Mouse (Mus musculus): Measurements from ENCODE around the gene Parp4. TPM values are rescaled to one million over a fixed set of nuclear protein-coding genes. Genes with fewer than 3 reads are reported as not detected.

Parp4 gene
- 8.2 TPM in 2 replicates for polyA plus RNA-seq (2015; fragmentation: Nextera tagmentation; extraction: Ambion mirVana)

GRCm38 (mm10) chr14:56575416-56575815 is at the start of gene Parp4, which contains the start of gene Cenpj:
Parp4 (plus strand) TSS chr14:56575619.
Cenpj (minus strand) TSS chr14:56575425.
- TF ChIP-seq CTCF (IDR thresholded peaks at IDR 0.05; ENCODE audit: low read depth): peak; percentile 10; the same call in 1 of the 2 replicates
- peak; percentile 87 for ATAC-seq (replicated peaks; ENCODE audit: low FRiP score, low read depth)
- peak within 1 kb of the TSS; percentile 74 for H3K9ac ChIP-seq (ENCODE audit: low read depth, low read length)
- H3K36me3 ChIP-seq (ENCODE audit: insufficient read depth, low read length): no peaks in the 10 kb centered on the region
- peak; percentile 95 for DNase-seq (ENCODE audit: low spot score)
- no peaks in the 10 kb centered on the region for H3K9me3 ChIP-seq (replicated peaks; ENCODE audit: low read length)
- H3K27ac ChIP-seq: peak within 1 kb of the TSS; percentile 79
- H3K27me3 ChIP-seq (ENCODE audit: insufficient read depth, low read length): no peaks in the 10 kb centered on the region
- 1% methylated on average over 24 of the region's 24 CpGs for WGBS
- H3K4me1 ChIP-seq (replicated peaks; ENCODE audit: insufficient read depth, low read length): peaks cover 5% of the 10 kb centered on the region; the same call in 1 of the 2 replicates
- H3K4me3 ChIP-seq (replicated peaks; ENCODE audit: low read depth, low read length): peak within 1 kb of the TSS; percentile 68
- peak within 1 kb of the TSS; percentile 76 for H3K4me2 ChIP-seq (ENCODE audit: low read length)

GRCm38 (mm10) chr14:56530788-56531187 is 44.6 kb upstream of the Parp4 start:
- ATAC-seq (replicated peaks; ENCODE audit: low FRiP score, low read depth) (no peak), DNase-seq (ENCODE audit: low spot score) (no peak)
- Histone ChIP-seq H3K27me3 (ENCODE audit: insufficient read depth, low read length) (no peaks in the 10 kb centered on the region), H3K4me1 (replicated peaks; ENCODE audit: insufficient read depth, low read length) (no peaks in the 10 kb centered on the region), H3K4me2 (ENCODE audit: low read length) (no peak overlapping the region), H3K9me3 (replicated peaks; ENCODE audit: low read length) (no peaks in the 10 kb centered on the region), H3K36me3 (ENCODE audit: insufficient read depth, low read length) (0 out of 2 replicates have a peak, but pooled peaks cover 8% of the 10 kb centered on the region), H3K9ac (ENCODE audit: low read depth, low read length) (no peak overlapping the region), H3K4me3 (replicated peaks; ENCODE audit: low read depth, low read length) (no peak overlapping the region), H3K27ac (no peak overlapping the region)
- WGBS: 84% methylated on average over 2 of the region's 2 CpGs
- no peak for TF ChIP-seq CTCF (IDR thresholded peaks at IDR 0.05; ENCODE audit: low read depth)

- no peak overlapping the region for H3K27ac ChIP-seq
- no peak overlapping the region for H3K9ac ChIP-seq (ENCODE audit: low read depth, low read length)
- ATAC-seq (replicated peaks; ENCODE audit: low FRiP score, low read depth): no peak
- no peaks in the 10 kb centered on the region for H3K4me1 ChIP-seq (replicated peaks; ENCODE audit: insufficient read depth, low read length)
- 0 out of 2 replicates have a peak, but pooled peaks cover 4% of the 10 kb centered on the region for H3K36me3 ChIP-seq (ENCODE audit: insufficient read depth, low read length)
- no peak overlapping the region for H3K4me2 ChIP-seq (ENCODE audit: low read length)
- H3K9me3 ChIP-seq (replicated peaks; ENCODE audit: low read length): no peaks in the 10 kb centered on the region
- DNase-seq (ENCODE audit: low spot score): no peak
- no peaks in the 10 kb centered on the region for H3K27me3 ChIP-seq (ENCODE audit: insufficient read depth, low read length)
- no peak for TF ChIP-seq CTCF (IDR thresholded peaks at IDR 0.05; ENCODE audit: low read depth)
- 65% methylated on average over 1 of the region's 1 CpGs for WGBS
- H3K4me3 ChIP-seq (replicated peaks; ENCODE audit: low read depth, low read length): no peak overlapping the region
These were observed 30.5 kb upstream of the Parp4 start for GRCm38 (mm10) chr14:56544946-56545345.

GRCm38 (mm10) chr14:56545491-56545890 is 29.9 kb upstream of the Parp4 start:
- WGBS: 85% methylated on average over 4 of the region's 4 CpGs
- H3K4me2 ChIP-seq (ENCODE audit: low read length): no peak overlapping the region
- no peak overlapping the region for H3K9ac ChIP-seq (ENCODE audit: low read depth, low read length)
- H3K27ac ChIP-seq: no peak overlapping the region
- no peaks in the 10 kb centered on the region for H3K9me3 ChIP-seq (replicated peaks; ENCODE audit: low read length)
- no peak for ATAC-seq (replicated peaks; ENCODE audit: low FRiP score, low read depth)
- TF ChIP-seq CTCF (IDR thresholded peaks at IDR 0.05; ENCODE audit: low read depth): no peak
- H3K36me3 ChIP-seq (ENCODE audit: insufficient read depth, low read length): 0 out of 2 replicates have a peak, but pooled peaks cover 4% of the 10 kb centered on the region
- H3K27me3 ChIP-seq (ENCODE audit: insufficient read depth, low read length): no peaks in the 10 kb centered on the region
- DNase-seq (ENCODE audit: low spot score): no peak
- no peaks in the 10 kb centered on the region for H3K4me1 ChIP-seq (replicated peaks; ENCODE audit: insufficient read depth, low read length)
- H3K4me3 ChIP-seq (replicated peaks; ENCODE audit: low read depth, low read length): no peak overlapping the region

- Histone ChIP-seq H3K27me3 (ENCODE audit: insufficient read depth, low read length) (no peaks in the 10 kb centered on the region), H3K27ac (no peak overlapping the region), H3K9me3 (replicated peaks; ENCODE audit: low read length) (no peaks in the 10 kb centered on the region), H3K36me3 (ENCODE audit: insufficient read depth, low read length) (0 out of 2 replicates have a peak, but pooled peaks cover 17% of the 10 kb centered on the region), H3K4me3 (replicated peaks; ENCODE audit: low read depth, low read length) (no peak overlapping the region), H3K4me1 (replicated peaks; ENCODE audit: insufficient read depth, low read length) (no peaks in the 10 kb centered on the region), H3K9ac (ENCODE audit: low read depth, low read length) (no peak overlapping the region), H3K4me2 (ENCODE audit: low read length) (no peak overlapping the region)
- TF ChIP-seq CTCF (IDR thresholded peaks at IDR 0.05; ENCODE audit: low read depth): no peak
- ATAC-seq (replicated peaks; ENCODE audit: low FRiP score, low read depth) (no peak), DNase-seq (ENCODE audit: low spot score) (no peak)
- WGBS: 90% methylated on average over 4 of the region's 4 CpGs
These were observed 24.5 kb upstream of the Parp4 start for GRCm38 (mm10) chr14:56550960-56551359.

- 0 out of 2 replicates have a peak, but pooled peaks cover 17% of the 10 kb centered on the region for H3K36me3 ChIP-seq (ENCODE audit: insufficient read depth, low read length)
- no peak for ATAC-seq (replicated peaks; ENCODE audit: low FRiP score, low read depth)
These were observed 22.5 kb upstream of the Parp4 start for GRCm38 (mm10) chr14:56552924-56553323.

GRCm38 (mm10) chr14:56553331-56553730 is 22.1 kb upstream of the Parp4 start:
- no peaks in the 10 kb centered on the region for H3K27me3 ChIP-seq (ENCODE audit: insufficient read depth, low read length)
- TF ChIP-seq CTCF (IDR thresholded peaks at IDR 0.05; ENCODE audit: low read depth): no peak
- no peak for ATAC-seq (replicated peaks; ENCODE audit: low FRiP score, low read depth)
- 0 out of 2 replicates have a peak, but pooled peaks cover 17% of the 10 kb centered on the region for H3K36me3 ChIP-seq (ENCODE audit: insufficient read depth, low read length)
- H3K4me1 ChIP-seq (replicated peaks; ENCODE audit: insufficient read depth, low read length): no peaks in the 10 kb centered on the region
- 94% methylated on average over 7 of the region's 7 CpGs for WGBS
- H3K9me3 ChIP-seq (replicated peaks; ENCODE audit: low read length): no peaks in the 10 kb centered on the region
- H3K4me2 ChIP-seq (ENCODE audit: low read length): no peak overlapping the region
- H3K27ac ChIP-seq: no peak overlapping the region
- H3K9ac ChIP-seq (ENCODE audit: low read depth, low read length): no peak overlapping the region
- H3K4me3 ChIP-seq (replicated peaks; ENCODE audit: low read depth, low read length): no peak overlapping the region
- no peak for DNase-seq (ENCODE audit: low spot score)

More at GRCm38 (mm10) chr14:56552924-56553323, 22.5 kb upstream of the Parp4 start:
- Histone ChIP-seq H3K27ac (no peak overlapping the region), H3K27me3 (ENCODE audit: insufficient read depth, low read length) (no peaks in the 10 kb centered on the region), H3K9me3 (replicated peaks; ENCODE audit: low read length) (no peaks in the 10 kb centered on the region), H3K4me3 (replicated peaks; ENCODE audit: low read depth, low read length) (no peak overlapping the region), H3K4me1 (replicated peaks; ENCODE audit: insufficient read depth, low read length) (no peaks in the 10 kb centered on the region), H3K4me2 (ENCODE audit: low read length) (no peak overlapping the region), H3K9ac (ENCODE audit: low read depth, low read length) (no peak overlapping the region)
- no peak for DNase-seq (ENCODE audit: low spot score)
- 91% methylated on average over 6 of the region's 6 CpGs for WGBS
- TF ChIP-seq CTCF (IDR thresholded peaks at IDR 0.05; ENCODE audit: low read depth): no peak
